Mouse (Mus musculus) gastrocnemius, postnatal 10 days (tissue): ENCODE measurements at regions not wholly inside any gene's neighbourhood (a gene's known extent, or its start where the extent isn't known, plus 50 kb on each side); places are given as distances from the start of the nearest gene placed in this dataset.

ENCODE experiments used
- DNase-seq: peaks from one replicate; pipeline ENCODE4 v3.0.0; 2021; ENCODE audit warnings: mixed read lengths

GRCm38 (mm10) chr19:60148313-60148965 is 78.1 kb downstream of the Fam204a start:
- DNase-seq: no peak

- no peak for DNase-seq
Observed at GRCm38 (mm10) chr19:60146451-60147190, 79.9 kb downstream of the Fam204a start.

- no peak for DNase-seq
Observed at GRCm38 (mm10) chr19:60145242-60145641, 81.3 kb downstream of the Fam204a start.

- DNase-seq: peak; percentile 79
Observed at GRCm38 (mm10) chr19:60144336-60144989, 82.0 kb downstream of the Fam204a start.

GRCm38 (mm10) chr19:60138881-60139280 is 87.6 kb downstream of the Fam204a start:
- DNase-seq: peak; percentile 10

GRCm38 (mm10) chr19:60136491-60136890 is 90.0 kb downstream of the Fam204a start:
- DNase-seq: no peak

- no peak for DNase-seq
Observed at GRCm38 (mm10) chr19:60134447-60135328, 91.8 kb downstream of the Fam204a start.

GRCm38 (mm10) chr19:60129635-60130034 is 96.9 kb downstream of the Fam204a start:
- no peak for DNase-seq

GRCm38 (mm10) chr19:60124638-60125037 is 101.9 kb downstream of the Fam204a start:
- no peak for DNase-seq

- no peak for DNase-seq
Observed at GRCm38 (mm10) chr19:60120917-60121316, 105.6 kb downstream of the Fam204a start.

GRCm38 (mm10) chr19:60119051-60119450 is 107.5 kb downstream of the Fam204a start:
- no peak for DNase-seq

- DNase-seq: no peak
Observed at GRCm38 (mm10) chr19:60113666-60114388, 112.7 kb downstream of the Fam204a start.

- no peak for DNase-seq
Observed at GRCm38 (mm10) chr19:60110278-60110677, 116.2 kb downstream of the Fam204a start.

- no peak for DNase-seq
Observed at GRCm38 (mm10) chr19:60109488-60109887, 117.0 kb downstream of the Fam204a start.

- no peak for DNase-seq
Observed at GRCm38 (mm10) chr19:60097915-60098314, 128.6 kb downstream of the Fam204a start.

- DNase-seq: no peak
Observed at GRCm38 (mm10) chr19:60074986-60075385, 131.5 kb upstream of the Rab11fip2 start.

GRCm38 (mm10) chr19:60073328-60073727 is 129.9 kb upstream of the Rab11fip2 start:
- no peak for DNase-seq

GRCm38 (mm10) chr19:60066183-60066582 is 122.7 kb upstream of the Rab11fip2 start:
- DNase-seq: no peak

GRCm38 (mm10) chr19:60055121-60055874 is 111.8 kb upstream of the Rab11fip2 start:
- DNase-seq: no peak

GRCm38 (mm10) chr19:60051151-60051550 is 107.7 kb upstream of the Rab11fip2 start:
- no peak for DNase-seq

GRCm38 (mm10) chr19:60040721-60041120 is 97.3 kb upstream of the Rab11fip2 start:
- DNase-seq: no peak
